Mouse (Mus musculus) embryonic fibroblast, embryonic 13.5 days (primary cell): Measurements from ENCODE around the gene Catsperd.

Experiments
- CTCF ChIP-seq: IDR thresholded peaks from 2 replicates; pipeline ENCODE4 v1.5.1; 2011; ENCODE audit warnings: mild to moderate bottlenecking, control low read depth, low read length, moderate library complexity, borderline replicate concordance; ENCODE audit not compliant: insufficient read depth
- POLR2A ChIP-seq: IDR thresholded peaks from 2 replicates; pipeline ENCODE4 v1.6.1; 2011; ENCODE audit warnings: low read depth, mild to moderate bottlenecking, control low read depth, low read length, moderate library complexity

- TF ChIP-seq CTCF (no peak), POLR2A (no peak)
Measured at GRCm38 (mm10) chr17:56603186-56604069, 24.5 kb upstream of the Catsperd start.
